Mouse (Mus musculus): Measurements from ENCODE around the gene Luzp4.
"Not testable (repeated sequence)": the region's sequence is repeated elsewhere in the genome, so short reads cannot be mapped to it uniquely, and the experiment has no call there.

Gene Luzp4

GRCm38 (mm10) chrX:148857340-148857739, at the start of gene Luzp4:
TSS of gene Luzp4 (plus strand) at chrX:148857640.
- not testable (repeated sequence) for DNase-seq (ENCODE audit: low spot score)

GRCm38 (mm10) chrX:148841801-148842200, 15.6 kb upstream of the Luzp4 start:
- not testable (repeated sequence) for DNase-seq (ENCODE audit: low spot score)

Measured in testis, postnatal 14 days (tissue).